In genomic region chr11:78246318-78247011, GRCm38 (mm10) we compare ENCODE assay signal across 8 mouse cellular contexts. TPM values are rescaled to one million over a fixed set of nuclear protein-coding genes. Genes with fewer than 3 reads are reported as not detected.
DNase-seq lines count a peak whose midpoint lies in the region; ATAC-seq and TF ChIP-seq lines count a peak whose summit lies in the region.

No protein-coding gene starts in this region.

- H3K4me3 ChIP-seq in layer of hippocampus, adult 2 months, result peak overlapping the region; percentile 99
- H3K4me3 ChIP-seq in embryonic facial prominence, embryonic 11.5 days (ENCODE audit: low read depth, low read length), result peak overlapping the region; percentile 65
- peak overlapping the region; percentile 98 for H3K4me3 ChIP-seq in intestine, embryonic 14.5 days (ENCODE audit: low read depth, low read length)
- H3K4me3 ChIP-seq in myocyte, result peak overlapping the region; percentile 97

- no peaks in the 10 kb centered on the region for H3K27me3 ChIP-seq in embryonic facial prominence, embryonic 11.5 days (ENCODE audit: control insufficient read depth, insufficient read depth, low read length)
- H3K27me3 ChIP-seq in intestine, embryonic 14.5 days (replicated peaks; ENCODE audit: control insufficient read depth, insufficient read depth, low read length), result no peaks in the 10 kb centered on the region
- H3K27me3 ChIP-seq in myocyte (ENCODE audit: control insufficient read depth, insufficient read depth, insufficient read length), result no peaks in the 10 kb centered on the region

- H3K27ac ChIP-seq in layer of hippocampus, adult 2 months, result peak overlapping the region; percentile 98
- H3K27ac ChIP-seq in embryonic facial prominence, embryonic 11.5 days (replicated peaks; ENCODE audit: low read depth, low read length), result 0 out of 2 replicates have a peak overlapping the region, but pooled peaks have one; percentile 64
- peak overlapping the region; percentile 91 for H3K27ac ChIP-seq in intestine, embryonic 14.5 days (ENCODE audit: low read depth)

- no peaks in the 10 kb centered on the region; the same call in 1 of the 2 replicates for H3K36me3 ChIP-seq in embryonic facial prominence, embryonic 11.5 days (replicated peaks; ENCODE audit: control insufficient read depth, insufficient read depth, low read depth, low read length)
- peaks cover 16% of the 10 kb centered on the region for H3K36me3 ChIP-seq in intestine, embryonic 14.5 days (ENCODE audit: control insufficient read depth, insufficient read depth, low read length)
- H3K36me3 ChIP-seq in myocyte (ENCODE audit: control insufficient read depth, insufficient read depth), result peaks cover 6% of the 10 kb centered on the region

- 49% methylated on average over 7 of the region's 7 CpGs for WGBS in embryonic facial prominence, embryonic 11.5 days
- WGBS in intestine, embryonic 14.5 days, result 42% methylated on average over 7 of the region's 7 CpGs

- no peak for TF ChIP-seq POLR2A in myocyte (IDR thresholded peaks at IDR 0.05; ENCODE audit: insufficient read length, low read depth)

- intact Hi-C loops in left cerebral cortex, postnatal 14 days (cut with DNase I), result no loop called here

- H3ac ChIP-seq in myocyte (ENCODE audit: control insufficient read depth, insufficient read length), result peak overlapping the region; percentile 72

- H3K79me2 ChIP-seq in myocyte (ENCODE audit: control insufficient read depth, insufficient read depth), result peaks cover 84% of the 10 kb centered on the region

- TF ChIP-seq CTCF in layer of hippocampus, adult 2 months (conservative IDR thresholded peaks at IDR 0.05), result no peak

- H3K4me1 ChIP-seq in embryonic facial prominence, embryonic 11.5 days (ENCODE audit: control insufficient read depth, insufficient read depth, low read length), result no peaks in the 10 kb centered on the region; the same call in 1 of the 2 replicates
- H3K4me1 ChIP-seq in intestine, embryonic 14.5 days (replicated peaks; ENCODE audit: control insufficient read depth, insufficient read depth, low read length), result peaks cover 27% of the 10 kb centered on the region

- peak overlapping the region; percentile 80 for H3K9ac ChIP-seq in embryonic facial prominence, embryonic 11.5 days (replicated peaks; ENCODE audit: low read length)
- peak overlapping the region; percentile 91 for H3K9ac ChIP-seq in intestine, embryonic 14.5 days (ENCODE audit: low read length)

- no peak for ATAC-seq in embryonic facial prominence, embryonic 11.5 days (replicated peaks; ENCODE audit: insufficient number of reproducible peaks, low FRiP score, low TSS enrichment, low read depth)
- ATAC-seq in intestine, embryonic 14.5 days (replicated peaks; ENCODE audit: low FRiP score, low TSS enrichment, low read depth), result no peak

- peak overlapping the region; percentile 44 for H3K4me2 ChIP-seq in embryonic facial prominence, embryonic 11.5 days (ENCODE audit: low read depth, low read length)
- peak overlapping the region; percentile 86 for H3K4me2 ChIP-seq in intestine, embryonic 14.5 days (ENCODE audit: low read length)
- peak overlapping the region; percentile 85 for H3K4me2 ChIP-seq in myocyte (ENCODE audit: low read depth)

- no peak for DNase-seq in layer of hippocampus, adult 2 months (ENCODE audit: low spot score in 2 of 2)
- no peak for DNase-seq in layer of hippocampus, adult 9-11 months
- DNase-seq in embryonic facial prominence, embryonic 11.5 days (ENCODE audit: low spot score), result no peak
- no peak for DNase-seq in intestine, embryonic 14.5 days (ENCODE audit: low spot score)
- no peak for DNase-seq in urinary bladder, adult 18-20 months (ENCODE audit: low spot score in 2 of 2)
- no peak for DNase-seq in left cerebral cortex, postnatal 14 days (ENCODE audit: low spot score in 2 of 2)
- no peak for DNase-seq in retina, embryonic 14.5 days (ENCODE audit: low spot score)

- no peaks in the 10 kb centered on the region for H3K9me3 ChIP-seq in embryonic facial prominence, embryonic 11.5 days (replicated peaks; ENCODE audit: control insufficient read depth, low read length)
- H3K9me3 ChIP-seq in intestine, embryonic 14.5 days (ENCODE audit: control insufficient read depth, low read length), result no peaks in the 10 kb centered on the region

TF ChIP-seq in myocyte, 11 proteins besides CTCF, POLR2A, EP300 and RAD21:
- no peak for TF ChIP-seq SRF (IDR thresholded peaks at IDR 0.05; ENCODE audit: control insufficient read depth, insufficient read length, low read depth)
- no peak for TF ChIP-seq MYOG (IDR thresholded peaks at IDR 0.05; ENCODE audit: control insufficient read depth in 1 of 3, insufficient read depth in 1 of 3, insufficient read length in 2 of 3, low read depth in 2 of 3)
- no peak for TF ChIP-seq MYOD1 (IDR thresholded peaks at IDR 0.05; ENCODE audit: control insufficient read depth in 1 of 3, insufficient read length in 2 of 3, low read depth in 2 of 3)
- no peak for TF ChIP-seq USF1 (IDR thresholded peaks at IDR 0.05; ENCODE audit: low read depth)
- no peak for TF ChIP-seq E2F4 (IDR thresholded peaks at IDR 0.05; ENCODE audit: insufficient read depth)
- TF ChIP-seq CEBPB (IDR thresholded peaks at IDR 0.05; ENCODE audit: insufficient read depth, poor library complexity, severe bottlenecking), result no peak
- no peak for TF ChIP-seq MAX (IDR thresholded peaks at IDR 0.05; ENCODE audit: low read depth)
- no peak for TF ChIP-seq TCF3 (IDR thresholded peaks at IDR 0.05; ENCODE audit: insufficient read length, low read depth)
- TF ChIP-seq POLR2AphosphoS2 (IDR thresholded peaks at IDR 0.05; ENCODE audit: insufficient read length, low read depth), result no peak
- TF ChIP-seq REST (IDR thresholded peaks at IDR 0.05; ENCODE audit: insufficient read depth, insufficient read length), result no peak

RNA-seq across cellular contexts. Expression of gene Supt6, which starts 0.7 kb away (rescaled TPM):
- total RNA-seq in layer of hippocampus, adult 2 months (2021), result 100 to 1,000 TPM; 132 to 137 TPM
- 24.9 and 27.4 TPM in 2 replicates for polyA plus RNA-seq in embryonic facial prominence, embryonic 11.5 days (2014; fragmentation: Nextera tagmentation; extraction: Ambion mirVana)
- polyA plus RNA-seq in intestine, embryonic 14.5 days (2014; fragmentation: Nextera tagmentation; extraction: Ambion mirVana), result 26.4 and 28.0 TPM in 2 replicates
- 42.3 TPM for polyA plus RNA-seq in myocyte (2012; fragmentation: generic; extraction: Trizol)
- total RNA-seq in left cerebral cortex, postnatal 14 days (2021), result 10 to 100 TPM; 89.6 to 96.1 TPM

RNA-seq across cellular contexts. Expression of gene Sdf2, which starts 0.9 kb away (rescaled TPM):
- total RNA-seq in layer of hippocampus, adult 2 months (2021), result 10 to 100 TPM; 66.8 to 69.1 TPM
- 47.3 and 55.6 TPM in 2 replicates for polyA plus RNA-seq in embryonic facial prominence, embryonic 11.5 days (2014; fragmentation: Nextera tagmentation; extraction: Ambion mirVana)
- polyA plus RNA-seq in intestine, embryonic 14.5 days (2014; fragmentation: Nextera tagmentation; extraction: Ambion mirVana), result 77.4 and 86.7 TPM in 2 replicates
- polyA plus RNA-seq in myocyte (2012; fragmentation: generic; extraction: Trizol), result 98.6 TPM
- 10 to 100 TPM; 67.7 to 70.3 TPM for total RNA-seq in left cerebral cortex, postnatal 14 days (2021)

RNA-seq across cellular contexts. Expression of gene 2610507B11Rik, which starts 15.1 kb away (rescaled TPM):
- total RNA-seq in layer of hippocampus, adult 2 months (2021), result 100 to 1,000 TPM; 192 to 198 TPM
- polyA plus RNA-seq in embryonic facial prominence, embryonic 11.5 days (2014; fragmentation: Nextera tagmentation; extraction: Ambion mirVana), result 59.7 and 66.9 TPM in 2 replicates
- polyA plus RNA-seq in intestine, embryonic 14.5 days (2014; fragmentation: Nextera tagmentation; extraction: Ambion mirVana), result 74.4 and 75.6 TPM in 2 replicates
- 65.8 TPM for polyA plus RNA-seq in myocyte (2012; fragmentation: generic; extraction: Trizol)
- 100 to 1,000 TPM; 171 to 187 TPM for total RNA-seq in left cerebral cortex, postnatal 14 days (2021)

RNA-seq across cellular contexts. Expression of gene BC030499, which starts 44.2 kb away (rescaled TPM):
- 10 to 100 TPM in 1 of 2 experiments, 1 to 10 TPM in 1; 5.6 to 12.2 TPM for total RNA-seq in layer of hippocampus, adult 2 months (2021)
- 0.11 TPM in 1 of 2 replicates, not detected in the other for polyA plus RNA-seq in embryonic facial prominence, embryonic 11.5 days (2014; fragmentation: Nextera tagmentation; extraction: Ambion mirVana)
- 0.17 and 0.24 TPM in 2 replicates for polyA plus RNA-seq in intestine, embryonic 14.5 days (2014; fragmentation: Nextera tagmentation; extraction: Ambion mirVana)
- polyA plus RNA-seq in myocyte (2012; fragmentation: generic; extraction: Trizol), result 0.20 TPM
- total RNA-seq in left cerebral cortex, postnatal 14 days (2021), result 1 to 10 TPM; 6.4 to 9.3 TPM

RNA-seq across cellular contexts. Expression of gene Proca1, which starts 53.3 kb away (rescaled TPM):
- 1 to 10 TPM; 3.7 to 5.5 TPM for total RNA-seq in layer of hippocampus, adult 2 months (2021)
- polyA plus RNA-seq in embryonic facial prominence, embryonic 11.5 days (2014; fragmentation: Nextera tagmentation; extraction: Ambion mirVana), result 1.2 and 1.7 TPM in 2 replicates
- polyA plus RNA-seq in intestine, embryonic 14.5 days (2014; fragmentation: Nextera tagmentation; extraction: Ambion mirVana), result 1.4 and 2.1 TPM in 2 replicates
- 0.14 TPM for polyA plus RNA-seq in myocyte (2012; fragmentation: generic; extraction: Trizol)
- 1 to 10 TPM; 5.1 to 6.7 TPM for total RNA-seq in left cerebral cortex, postnatal 14 days (2021)
